Mouse (Mus musculus): ENCODE measurements around the gene Retreg1. TPM values are rescaled to one million over a fixed set of nuclear protein-coding genes. Genes with fewer than 3 reads are reported as not detected.

Gene Retreg1
- polyA plus RNA-seq (2012; rRNA removed), result 0.43 and 0.75 TPM in 2 replicates
- 1.6 and 2.4 TPM in 2 replicates for polyA plus RNA-seq (2014; fragmentation: Nextera tagmentation; extraction: Ambion mirVana)

DNA sequence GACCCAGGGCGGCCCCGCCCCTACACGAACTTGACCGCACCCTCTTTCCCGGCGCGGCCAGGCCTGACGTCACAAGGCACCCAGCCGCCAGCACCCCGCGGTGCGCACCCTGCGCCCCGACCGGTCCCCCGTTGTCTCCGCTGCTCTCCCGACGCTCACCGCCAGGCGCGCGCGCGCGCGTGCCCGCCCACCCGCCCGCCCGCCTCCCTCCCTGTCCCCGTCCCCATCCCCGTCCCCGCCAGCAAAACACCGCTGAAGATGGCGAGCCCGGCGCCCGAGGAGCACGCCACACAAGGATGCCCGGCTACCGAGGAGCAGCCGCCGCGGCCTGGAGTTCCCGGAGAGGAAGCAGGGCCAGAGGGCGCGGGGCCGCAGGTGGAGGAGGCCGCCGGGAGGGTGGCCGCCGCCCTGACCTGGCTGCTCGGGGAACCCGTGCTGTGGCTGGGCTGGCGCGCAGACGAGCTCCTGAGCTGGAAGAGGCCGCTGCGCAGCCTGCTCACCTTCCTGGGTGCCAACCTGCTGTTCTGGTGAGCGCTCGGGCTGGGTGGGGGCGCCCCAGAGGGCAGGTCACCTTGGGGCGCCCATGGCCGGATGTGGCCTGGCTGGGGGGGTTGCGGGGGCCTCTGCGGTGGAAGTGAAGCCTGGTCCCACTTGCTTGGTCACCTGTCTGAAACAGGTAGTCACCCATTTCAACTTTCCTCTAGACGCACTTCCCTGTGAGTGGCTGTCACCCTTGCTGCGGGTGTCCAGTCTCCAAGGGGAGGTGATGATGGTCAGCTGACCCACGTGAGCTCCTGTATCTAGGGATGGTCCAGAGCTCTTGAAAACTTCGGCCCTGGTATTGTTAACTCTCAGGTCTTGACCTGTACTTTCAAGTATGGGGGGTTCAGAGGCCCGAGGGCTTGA lies at the start of gene Retreg1:
Gene Retreg1 (plus strand): TSS at position 95 of the 906 bp plus-strand sequence.
- Histone ChIP-seq H3K9ac (replicated peaks) (no peak within 1 kb of the TSS), H3K4me2 (ENCODE audit: low read depth) (peak within 1 kb of the TSS; percentile 64), H3K27ac (no peak within 1 kb of the TSS), H3K27me3 (ENCODE audit: control insufficient read depth, insufficient read depth, low read length) (peaks cover 13% of the 10 kb centered on the region), H3K4me1 (replicated peaks; ENCODE audit: control insufficient read depth in 2 of 2, insufficient read depth in 2 of 2, low read length in 1 of 2) (no peaks in the 10 kb centered on the region), H3K4me3 (ENCODE audit: insufficient read depth in 1 of 2, low read depth in 2 of 2, low read length in 2 of 2) (peak within 1 kb of the TSS; percentile 44 to 55), H3K9me3 (ENCODE audit: control insufficient read depth, low read length) (no peaks in the 10 kb centered on the region), H3K36me3 (replicated peaks; ENCODE audit: control insufficient read depth, insufficient read depth, low read depth) (no peaks in the 10 kb centered on the region)
- ATAC-seq (ENCODE audit: insufficient read depth), result peak; percentile 65; the same call in 1 of the 2 replicates
- no peak for TF ChIP-seq EP300 (IDR thresholded peaks at IDR 0.05; ENCODE audit: low read depth)
- TF ChIP-seq CTCF (IDR thresholded peaks at IDR 0.05; ENCODE audit: low read depth), result no peak
- peak in 1 of 3 experiments; percentile 23 for DNase-seq (ENCODE audit: low read depth in 3 of 3, low spot score in 3 of 3)
- WGBS (ENCODE audit: insufficient replicate concordance), result 1% methylated on average over 62 of the region's 72 CpGs

GRCm38 (mm10) chr15:25794123-25794522 lies 48.9 kb upstream of the Retreg1 start:
- Histone ChIP-seq H3K9ac (replicated peaks) (no peak overlapping the region), H3K27me3 (ENCODE audit: control insufficient read depth, insufficient read depth, low read length) (no peaks in the 10 kb centered on the region), H3K27ac (no peak overlapping the region), H3K4me3 (ENCODE audit: insufficient read depth in 1 of 2, low read depth in 2 of 2, low read length in 2 of 2) (no peak overlapping the region), H3K9me3 (ENCODE audit: control insufficient read depth, low read length) (no peaks in the 10 kb centered on the region), H3K36me3 (replicated peaks; ENCODE audit: control insufficient read depth, insufficient read depth, low read depth) (no peaks in the 10 kb centered on the region), H3K4me2 (ENCODE audit: low read depth) (no peak overlapping the region), H3K4me1 (replicated peaks; ENCODE audit: control insufficient read depth in 2 of 2, insufficient read depth in 2 of 2, low read length in 1 of 2) (no peaks in the 10 kb centered on the region)
- ATAC-seq (ENCODE audit: insufficient read depth) (no peak), DNase-seq (ENCODE audit: low read depth in 3 of 3, low spot score in 3 of 3) (no peak)
- WGBS (ENCODE audit: insufficient replicate concordance), result 68% methylated on average over 8 of the region's 8 CpGs
- TF ChIP-seq CTCF (IDR thresholded peaks at IDR 0.05; ENCODE audit: low read depth) (no peak), EP300 (IDR thresholded peaks at IDR 0.05; ENCODE audit: low read depth) (no peak)

GRCm38 (mm10) chr15:25795496-25795895 lies 47.5 kb upstream of the Retreg1 start:
- TF ChIP-seq CTCF (IDR thresholded peaks at IDR 0.05; ENCODE audit: low read depth) (no peak), EP300 (IDR thresholded peaks at IDR 0.05; ENCODE audit: low read depth) (no peak)
- no peaks in the 10 kb centered on the region for H3K9me3 ChIP-seq (ENCODE audit: control insufficient read depth, low read length)

GRCm38 (mm10) chr15:25796353-25796752 lies 46.6 kb upstream of the Retreg1 start:
- H3K9ac ChIP-seq (replicated peaks), result no peak overlapping the region
- ATAC-seq (ENCODE audit: insufficient read depth) (no peak), DNase-seq (ENCODE audit: low read depth in 3 of 3, low spot score in 3 of 3) (peak in 1 of 3 experiments; percentile 11)
- H3K27ac ChIP-seq, result no peak overlapping the region
- no peaks in the 10 kb centered on the region for H3K36me3 ChIP-seq (replicated peaks; ENCODE audit: control insufficient read depth, insufficient read depth, low read depth)
- H3K4me1 ChIP-seq (replicated peaks; ENCODE audit: control insufficient read depth in 2 of 2, insufficient read depth in 2 of 2, low read length in 1 of 2), result no peaks in the 10 kb centered on the region
- no peaks in the 10 kb centered on the region for H3K27me3 ChIP-seq (ENCODE audit: control insufficient read depth, insufficient read depth, low read length)
- TF ChIP-seq EP300 (IDR thresholded peaks at IDR 0.05; ENCODE audit: low read depth), result no peak
- TF ChIP-seq CTCF (IDR thresholded peaks at IDR 0.05; ENCODE audit: low read depth), result peak; percentile 69
- no peak overlapping the region for H3K4me3 ChIP-seq (ENCODE audit: insufficient read depth in 1 of 2, low read depth in 2 of 2, low read length in 2 of 2)
- WGBS (ENCODE audit: insufficient replicate concordance), result 34% methylated on average over 3 of the region's 3 CpGs
- no peaks in the 10 kb centered on the region for H3K9me3 ChIP-seq (ENCODE audit: control insufficient read depth, low read length)
- H3K4me2 ChIP-seq (ENCODE audit: low read depth), result no peak overlapping the region

More at GRCm38 (mm10) chr15:25795496-25795895, 47.5 kb upstream of the Retreg1 start:
- Histone ChIP-seq H3K4me3 (ENCODE audit: insufficient read depth in 1 of 2, low read depth in 2 of 2, low read length in 2 of 2) (no peak overlapping the region), H3K27me3 (ENCODE audit: control insufficient read depth, insufficient read depth, low read length) (no peaks in the 10 kb centered on the region), H3K4me1 (replicated peaks; ENCODE audit: control insufficient read depth in 2 of 2, insufficient read depth in 2 of 2, low read length in 1 of 2) (no peaks in the 10 kb centered on the region), H3K9ac (replicated peaks) (no peak overlapping the region), H3K4me2 (ENCODE audit: low read depth) (no peak overlapping the region), H3K27ac (no peak overlapping the region), H3K36me3 (replicated peaks; ENCODE audit: control insufficient read depth, insufficient read depth, low read depth) (no peaks in the 10 kb centered on the region)
- whole genome bisulfite sequencing (ENCODE audit: insufficient replicate concordance), result 77% methylated on average over 9 of the region's 9 CpGs
- DNase-seq (ENCODE audit: low read depth in 3 of 3, low spot score in 3 of 3), result no peak
- no peak for ATAC-seq (ENCODE audit: insufficient read depth)

DNA sequence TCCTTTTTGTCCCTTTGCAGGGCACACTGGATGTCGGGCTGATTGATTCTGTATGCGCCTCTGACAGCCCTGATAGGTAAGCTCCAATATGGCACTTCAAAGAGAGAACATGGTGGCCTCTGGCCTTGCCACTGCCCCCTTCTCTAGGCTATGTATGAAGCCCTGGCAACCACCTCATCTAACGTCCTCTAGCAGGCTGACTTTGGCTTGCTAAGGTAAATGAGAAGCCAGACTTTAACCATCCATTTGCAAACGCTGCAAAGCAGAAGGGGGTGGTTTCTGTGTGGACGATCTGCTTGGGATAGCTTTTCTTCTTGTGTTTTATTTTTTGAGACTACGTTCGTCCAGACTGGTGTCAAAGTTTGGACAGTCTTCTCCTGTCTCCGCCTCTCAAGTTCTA lies 45.8 kb upstream of the Retreg1 start:
- H3K4me3 ChIP-seq (ENCODE audit: insufficient read depth in 1 of 2, low read depth in 2 of 2, low read length in 2 of 2), result no peak overlapping the region
- ATAC-seq (ENCODE audit: insufficient read depth), result no peak
- WGBS (ENCODE audit: insufficient replicate concordance), result 61% methylated on average over 8 of the region's 8 CpGs
- no peaks in the 10 kb centered on the region for H3K36me3 ChIP-seq (replicated peaks; ENCODE audit: control insufficient read depth, insufficient read depth, low read depth)
- H3K27ac ChIP-seq, result no peak overlapping the region
- no peaks in the 10 kb centered on the region for H3K9me3 ChIP-seq (ENCODE audit: control insufficient read depth, low read length)
- DNase-seq (ENCODE audit: low read depth in 3 of 3, low spot score in 3 of 3), result no peak
- H3K9ac ChIP-seq (replicated peaks), result no peak overlapping the region
- H3K4me1 ChIP-seq (replicated peaks; ENCODE audit: control insufficient read depth in 2 of 2, insufficient read depth in 2 of 2, low read length in 1 of 2), result no peaks in the 10 kb centered on the region
- H3K4me2 ChIP-seq (ENCODE audit: low read depth), result no peak overlapping the region
- no peaks in the 10 kb centered on the region for H3K27me3 ChIP-seq (ENCODE audit: control insufficient read depth, insufficient read depth, low read length)
- TF ChIP-seq CTCF (IDR thresholded peaks at IDR 0.05; ENCODE audit: low read depth) (no peak), EP300 (IDR thresholded peaks at IDR 0.05; ENCODE audit: low read depth) (no peak)

All from liver, embryonic 14.5 days (tissue).